Mouse (Mus musculus): Measurements from ENCODE around the gene Atp8a2. TPM values are rescaled to one million over a fixed set of nuclear protein-coding genes. Genes with fewer than 3 reads are reported as not detected.
"Not testable (repeated sequence)": the region's sequence is repeated elsewhere in the genome, so short reads cannot be mapped to it uniquely, and the experiment has no call there.

The Atp8a2 gene
- polyA plus RNA-seq, 1 experiment, result 0.01 TPM

GRCm38 (mm10) chr14:59853139-59853538 lies 343.8 kb downstream of the Atp8a2 start:
- Histone ChIP-seq H3K27me3 (ENCODE audit: control insufficient read depth, insufficient read depth, insufficient read length) (peaks cover 15% of the 10 kb centered on the region), H3ac (ENCODE audit: control insufficient read depth, insufficient read length) (no peak overlapping the region), H3K36me3 (ENCODE audit: control insufficient read depth, insufficient read depth) (no peaks in the 10 kb centered on the region), H3K4me2 (ENCODE audit: low read depth) (no peak overlapping the region), H3K79me2 (ENCODE audit: control insufficient read depth, insufficient read depth) (no peaks in the 10 kb centered on the region), H3K4me3 (no peak overlapping the region)
- no peak for TF ChIP-seq TCF3 (IDR thresholded peaks at IDR 0.05; ENCODE audit: insufficient read length, low read depth)
- no peak for TF ChIP-seq SRF (IDR thresholded peaks at IDR 0.05; ENCODE audit: control insufficient read depth, insufficient read length, low read depth)
- no peak for TF ChIP-seq E2F4 (IDR thresholded peaks at IDR 0.05; ENCODE audit: insufficient read depth)
- no peak for TF ChIP-seq TCF12 (IDR thresholded peaks at IDR 0.05; ENCODE audit: insufficient read depth, poor library complexity, severe bottlenecking)
- TF ChIP-seq MYOG (IDR thresholded peaks at IDR 0.05; ENCODE audit: control insufficient read depth in 1 of 3, insufficient read depth in 1 of 3, insufficient read length in 2 of 3, low read depth in 2 of 3), result no peak
- no peak for TF ChIP-seq MAX (IDR thresholded peaks at IDR 0.05; ENCODE audit: low read depth)
- TF ChIP-seq CEBPB (IDR thresholded peaks at IDR 0.05; ENCODE audit: insufficient read depth, poor library complexity, severe bottlenecking), result no peak

- Histone ChIP-seq H3K27me3 (ENCODE audit: control insufficient read depth, insufficient read depth, insufficient read length) (peaks cover 9% of the 10 kb centered on the region), H3K79me2 (ENCODE audit: control insufficient read depth, insufficient read depth) (no peaks in the 10 kb centered on the region), H3ac (ENCODE audit: control insufficient read depth, insufficient read length) (no peak overlapping the region), H3K36me3 (ENCODE audit: control insufficient read depth, insufficient read depth) (no peaks in the 10 kb centered on the region), H3K4me3 (no peak overlapping the region), H3K4me2 (ENCODE audit: low read depth) (no peak overlapping the region)
- TF ChIP-seq TCF3 (IDR thresholded peaks at IDR 0.05; ENCODE audit: insufficient read length, low read depth), result no peak
- no peak for TF ChIP-seq SRF (IDR thresholded peaks at IDR 0.05; ENCODE audit: control insufficient read depth, insufficient read length, low read depth)
Measured at GRCm38 (mm10) chr14:59846609-59847375, 350.2 kb downstream of the Atp8a2 start.

GRCm38 (mm10) chr14:59843264-59843942 lies 353.6 kb downstream of the Atp8a2 start:
- Histone ChIP-seq H3K79me2 (ENCODE audit: control insufficient read depth, insufficient read depth) (no peaks in the 10 kb centered on the region), H3K4me3 (no peak overlapping the region), H3ac (ENCODE audit: control insufficient read depth, insufficient read length) (no peak overlapping the region), H3K27me3 (ENCODE audit: control insufficient read depth, insufficient read depth, insufficient read length) (no peaks in the 10 kb centered on the region), H3K36me3 (ENCODE audit: control insufficient read depth, insufficient read depth) (no peaks in the 10 kb centered on the region), H3K4me2 (ENCODE audit: low read depth) (no peak overlapping the region)
- no peak for TF ChIP-seq MYOG (IDR thresholded peaks at IDR 0.05; ENCODE audit: control insufficient read depth in 1 of 3, insufficient read depth in 1 of 3, insufficient read length in 2 of 3, low read depth in 2 of 3)
- TF ChIP-seq TCF3 (IDR thresholded peaks at IDR 0.05; ENCODE audit: insufficient read length, low read depth), result no peak
- TF ChIP-seq E2F4 (IDR thresholded peaks at IDR 0.05; ENCODE audit: insufficient read depth), result no peak
- no peak for TF ChIP-seq REST (IDR thresholded peaks at IDR 0.05; ENCODE audit: insufficient read depth, insufficient read length)
- no peak for TF ChIP-seq MYOD1 (IDR thresholded peaks at IDR 0.05; ENCODE audit: control insufficient read depth in 1 of 3, insufficient read length in 2 of 3, low read depth in 2 of 3)
- no peak for TF ChIP-seq SRF (IDR thresholded peaks at IDR 0.05; ENCODE audit: control insufficient read depth, insufficient read length, low read depth)
- no peak for TF ChIP-seq POLR2A (IDR thresholded peaks at IDR 0.05; ENCODE audit: insufficient read length, low read depth)
- TF ChIP-seq MAX (IDR thresholded peaks at IDR 0.05; ENCODE audit: low read depth), result no peak
- TF ChIP-seq USF1 (IDR thresholded peaks at IDR 0.05; ENCODE audit: low read depth), result no peak
- TF ChIP-seq TCF12 (IDR thresholded peaks at IDR 0.05; ENCODE audit: insufficient read depth, poor library complexity, severe bottlenecking), result no peak
- no peak for TF ChIP-seq CEBPB (IDR thresholded peaks at IDR 0.05; ENCODE audit: insufficient read depth, poor library complexity, severe bottlenecking)
- TF ChIP-seq POLR2AphosphoS2 (IDR thresholded peaks at IDR 0.05; ENCODE audit: insufficient read length, low read depth), result no peak

GRCm38 (mm10) chr14:59839951-59840720 lies 356.8 kb downstream of the Atp8a2 start:
- no peak overlapping the region for H3K4me3 ChIP-seq
- no peak overlapping the region for H3K4me2 ChIP-seq (ENCODE audit: low read depth)
- H3K79me2 ChIP-seq (ENCODE audit: control insufficient read depth, insufficient read depth), result no peaks in the 10 kb centered on the region
- H3ac ChIP-seq (ENCODE audit: control insufficient read depth, insufficient read length), result no peak overlapping the region
- no peaks in the 10 kb centered on the region for H3K36me3 ChIP-seq (ENCODE audit: control insufficient read depth, insufficient read depth)
- H3K27me3 ChIP-seq (ENCODE audit: control insufficient read depth, insufficient read depth, insufficient read length), result no peaks in the 10 kb centered on the region
- no peak for TF ChIP-seq USF1 (IDR thresholded peaks at IDR 0.05; ENCODE audit: low read depth)
- TF ChIP-seq MYOD1 (IDR thresholded peaks at IDR 0.05; ENCODE audit: control insufficient read depth in 1 of 3, insufficient read length in 2 of 3, low read depth in 2 of 3), result no peak
- TF ChIP-seq POLR2AphosphoS2 (IDR thresholded peaks at IDR 0.05; ENCODE audit: insufficient read length, low read depth), result no peak
- no peak for TF ChIP-seq E2F4 (IDR thresholded peaks at IDR 0.05; ENCODE audit: insufficient read depth)
- no peak for TF ChIP-seq TCF3 (IDR thresholded peaks at IDR 0.05; ENCODE audit: insufficient read length, low read depth)
- TF ChIP-seq SRF (IDR thresholded peaks at IDR 0.05; ENCODE audit: control insufficient read depth, insufficient read length, low read depth), result no peak
- TF ChIP-seq REST (IDR thresholded peaks at IDR 0.05; ENCODE audit: insufficient read depth, insufficient read length), result no peak
- no peak for TF ChIP-seq MYOG (IDR thresholded peaks at IDR 0.05; ENCODE audit: control insufficient read depth in 1 of 3, insufficient read depth in 1 of 3, insufficient read length in 2 of 3, low read depth in 2 of 3)

- H3K27me3 ChIP-seq (ENCODE audit: control insufficient read depth, insufficient read depth, insufficient read length); H3K79me2 ChIP-seq (ENCODE audit: control insufficient read depth, insufficient read depth); H3K36me3 ChIP-seq (ENCODE audit: control insufficient read depth, insufficient read depth); H3ac ChIP-seq (ENCODE audit: control insufficient read depth, insufficient read length); H3K4me2 ChIP-seq (ENCODE audit: low read depth); H3K4me3 ChIP-seq: not testable (repeated sequence)
Measured at GRCm38 (mm10) chr14:59838446-59839259, 358.3 kb downstream of the Atp8a2 start.

GRCm38 (mm10) chr14:59837691-59838241 lies 359.2 kb downstream of the Atp8a2 start:
- H3K27me3 ChIP-seq (ENCODE audit: control insufficient read depth, insufficient read depth, insufficient read length); H3K79me2 ChIP-seq (ENCODE audit: control insufficient read depth, insufficient read depth); H3ac ChIP-seq (ENCODE audit: control insufficient read depth, insufficient read length); H3K36me3 ChIP-seq (ENCODE audit: control insufficient read depth, insufficient read depth); H3K4me2 ChIP-seq (ENCODE audit: low read depth); H3K4me3 ChIP-seq: not testable (repeated sequence)

Data from myocyte (in vitro differentiated cells).